Mouse (Mus musculus): Measurements from ENCODE around the gene Kcnn3.

- TF ChIP-seq POLR2A (IDR thresholded peaks at IDR 0.05; ENCODE audit: borderline replicate concordance, extremely low read depth, insufficient read depth, insufficient read length, poor library complexity, severe bottlenecking) (no peak), CTCF (IDR thresholded peaks at IDR 0.05; ENCODE audit: borderline replicate concordance, extremely low read depth, insufficient read depth, insufficient read length) (no peak)
Observed at GRCm38 (mm10) chr3:89565371-89565770, 45.4 kb downstream of the Kcnn3 start.
